24 mouse cellular contexts compared by ENCODE assay signal in genomic region chr8:119429552-119429951, GRCm38 (mm10). TPM values are rescaled to one million over a fixed set of nuclear protein-coding genes. Genes with fewer than 3 reads are reported as not detected.
DNase-seq lines count a peak whose midpoint lies in the region; ATAC-seq lines count a peak whose summit lies in the region.
"Had no signal": no experiment of that assay in that cellular context is flagged by ENCODE, and none has a peak within 500 bp of the region (broad histone marks: within the 10 kb centered on the region; RNA-seq: fewer than 3 reads in every experiment).

No protein-coding gene starts in this region.

- ATAC-seq in liver, embryonic 11.5 days (replicated peaks; ENCODE audit: low FRiP score), result no peak
- no peak for ATAC-seq in liver, embryonic 16.5 days (ENCODE audit: low read depth)
- ATAC-seq: activated CD4-positive, CD25-positive, alpha-beta regulatory T cell, adult 4 months; forebrain, postnatal 0 days; inflammation-experienced regulatory T-cells, adult 6 months had no signal

- H3K36me3 ChIP-seq in liver, embryonic 11.5 days (ENCODE audit: control insufficient read depth, insufficient read depth, low read length), result no peaks in the 10 kb centered on the region
- H3K36me3 ChIP-seq in liver, embryonic 16.5 days (ENCODE audit: control insufficient read depth, insufficient read depth), result no peaks in the 10 kb centered on the region
- H3K36me3 ChIP-seq: embryonic facial prominence, embryonic 15.5 days; forebrain, embryonic 10.5 days; heart, embryonic 12.5 days; hindbrain, embryonic 13.5 days; limb, embryonic 12.5 days; lung, embryonic 15.5 days; midbrain, embryonic 12.5 days had no signal

- no peaks in the 10 kb centered on the region for H3K27me3 ChIP-seq in liver, embryonic 11.5 days (replicated peaks; ENCODE audit: control insufficient read depth, insufficient read depth, low read length)
- no peaks in the 10 kb centered on the region for H3K27me3 ChIP-seq in liver, embryonic 16.5 days (ENCODE audit: control insufficient read depth, insufficient read depth, low read depth, low read length)
- H3K27me3 ChIP-seq: embryonic facial prominence, embryonic 15.5 days; heart, embryonic 12.5 days; hindbrain, embryonic 13.5 days; limb, embryonic 12.5 days; lung, embryonic 15.5 days; midbrain, embryonic 12.5 days had no signal

- H3K9ac ChIP-seq in liver, embryonic 11.5 days (ENCODE audit: low read depth, low read length), result no peak overlapping the region
- H3K9ac ChIP-seq in liver, embryonic 16.5 days (ENCODE audit: low read depth, low read length), result no peak overlapping the region
- H3K9ac ChIP-seq: embryonic facial prominence, embryonic 15.5 days; forebrain, postnatal 0 days; heart, embryonic 12.5 days; hindbrain, embryonic 13.5 days; limb, embryonic 12.5 days; lung, embryonic 15.5 days; midbrain, embryonic 12.5 days had no signal

- H3K9me3 ChIP-seq in liver, embryonic 11.5 days (ENCODE audit: control insufficient read depth, low read length), result no peaks in the 10 kb centered on the region
- H3K9me3 ChIP-seq in liver, embryonic 16.5 days (replicated peaks; ENCODE audit: control insufficient read depth, low read length), result no peaks in the 10 kb centered on the region
- H3K9me3 ChIP-seq: embryonic facial prominence, embryonic 15.5 days; forebrain, embryonic 10.5 days; heart, embryonic 12.5 days; hindbrain, embryonic 13.5 days; limb, embryonic 12.5 days; lung, embryonic 15.5 days; midbrain, embryonic 12.5 days had no signal

- DNase-seq in liver, embryonic 11.5 days (ENCODE audit: low spot score), result no peak
- DNase-seq in liver, result no peak
- peak; percentile 68 for DNase-seq in gonadal fat pad, adult 2 months (ENCODE audit: low read depth)
- peak; percentile 65 for DNase-seq in kidney, postnatal 10 days
- DNase-seq in embryo, embryonic 10 days (ENCODE audit: low spot score), result no peak
- no peak for DNase-seq in embryo, embryonic 9.5 days (ENCODE audit: extremely low spot score)
- no peak for DNase-seq in left cerebral cortex, adult 8-10 months (ENCODE audit: low spot score in 2 of 2)
- DNase-seq: adrenal gland, postnatal 25 days; cerebellum, adult 11 months; cerebellum, postnatal 14 days; embryo, embryonic 11 days; forebrain, postnatal 0 days; heart, postnatal 14 days had no signal

- 84% methylated on average over 3 of the region's 3 CpGs for WGBS in liver, embryonic 11.5 days
- 63% methylated on average over 3 of the region's 3 CpGs for WGBS in liver, embryonic 16.5 days (ENCODE audit: insufficient replicate concordance)

- H3K4me3 ChIP-seq in liver, embryonic 11.5 days (ENCODE audit: low read depth, low read length), result no peak overlapping the region
- H3K4me3 ChIP-seq in liver, embryonic 16.5 days (ENCODE audit: low read depth, low read length), result no peak overlapping the region
- H3K4me3 ChIP-seq: embryonic facial prominence, embryonic 15.5 days; forebrain, embryonic 10.5 days; heart, embryonic 12.5 days; hindbrain, embryonic 13.5 days; limb, embryonic 12.5 days; lung, embryonic 15.5 days; midbrain, embryonic 12.5 days had no signal

- peaks cover 19% of the 10 kb centered on the region for H3K4me1 ChIP-seq in liver, embryonic 11.5 days (replicated peaks; ENCODE audit: control insufficient read depth, insufficient read depth, low read length)
- H3K4me1 ChIP-seq in liver, embryonic 16.5 days (ENCODE audit: control insufficient read depth, low read depth, low read length), result peaks cover 47% of the 10 kb centered on the region
- H3K4me1 ChIP-seq: hindbrain, embryonic 13.5 days; midbrain, embryonic 12.5 days had no signal

- peak overlapping the region; percentile 15; the same call in 1 of the 2 replicates for H3K27ac ChIP-seq in liver, embryonic 11.5 days (ENCODE audit: low read depth, low read length)
- H3K27ac ChIP-seq in liver, embryonic 16.5 days (ENCODE audit: low read length), result peak overlapping the region; percentile 45
- H3K27ac ChIP-seq: embryonic facial prominence, embryonic 15.5 days; forebrain, embryonic 10.5 days; hindbrain, embryonic 13.5 days; limb, embryonic 12.5 days; lung, embryonic 15.5 days; midbrain, embryonic 12.5 days had no signal

- H3K4me2 ChIP-seq in liver, embryonic 11.5 days, result no peak overlapping the region
- H3K4me2 ChIP-seq in liver, embryonic 16.5 days (ENCODE audit: low read depth, low read length), result no peak overlapping the region
- H3K4me2 ChIP-seq: embryonic facial prominence, embryonic 15.5 days; heart, embryonic 12.5 days; hindbrain, embryonic 13.5 days; limb, embryonic 12.5 days; lung, embryonic 15.5 days; midbrain, embryonic 12.5 days had no signal

RNA-seq across cellular contexts. Expression of gene Osgin1, which starts 4.4 kb away (rescaled TPM):
- polyA plus RNA-seq in liver, embryonic 11.5 days (2014; fragmentation: Nextera tagmentation; extraction: Ambion mirVana), result 15.6 and 17.9 TPM in 2 replicates
- polyA plus RNA-seq in gonadal fat pad, adult 2 months (2012; rRNA removed), result 20.6 and 31.2 TPM in 2 replicates
- 47.3 and 57.9 TPM in 2 replicates for polyA plus RNA-seq in liver, embryonic 16.5 days (2015; fragmentation: Nextera tagmentation; extraction: Ambion mirVana)
- 1 to 10 TPM in 1 of 4 experiments, under 1 TPM in 3; 0.39 to 1.5 (median 0.74) TPM for total RNA-seq in left cerebral cortex, adult 8-10 months (2022)
- total RNA-seq: forebrain, postnatal 0 days had no signal

RNA-seq across cellular contexts. Expression of gene Necab2, which starts 17.0 kb away (rescaled TPM):
- polyA plus RNA-seq in liver, embryonic 11.5 days (2014; fragmentation: Nextera tagmentation; extraction: Ambion mirVana), result 0.95 and 1.1 TPM in 2 replicates
- 0.81 and 1.2 TPM in 2 replicates for polyA plus RNA-seq in gonadal fat pad, adult 2 months (2012; rRNA removed)
- 0.04 TPM in 1 of 2 replicates, not detected in the other for polyA plus RNA-seq in liver, embryonic 16.5 days (2015; fragmentation: Nextera tagmentation; extraction: Ambion mirVana)
- total RNA-seq in left cerebral cortex, adult 8-10 months (2022), result 10 to 100 TPM; 91.8 to 100.0 (median 96.7) TPM
- total RNA-seq: heart, postnatal 14 days; megakaryocyte progenitor cell, adult 5-6 weeks had no signal
- polyA plus RNA-seq: activated CD4-positive, CD25-positive, alpha-beta regulatory T cell, adult 4 months; inflammation-experienced regulatory T-cells, adult 6 months had no signal

RNA-seq across cellular contexts. Expression of gene Mlycd, which starts 34.9 kb away (rescaled TPM):
- 13.7 and 15.0 TPM in 2 replicates for polyA plus RNA-seq in liver, embryonic 11.5 days (2014; fragmentation: Nextera tagmentation; extraction: Ambion mirVana)
- polyA plus RNA-seq in gonadal fat pad, adult 2 months (2012; rRNA removed), result 27.5 and 30.6 TPM in 2 replicates
- 10.0 and 12.1 TPM in 2 replicates for polyA plus RNA-seq in liver, embryonic 16.5 days (2015; fragmentation: Nextera tagmentation; extraction: Ambion mirVana)
- 10 to 100 TPM; 29.0 to 31.0 (median 30.1) TPM for total RNA-seq in left cerebral cortex, adult 8-10 months (2022)

Comparison
In these comparisons a context has a peak if more than half of its experiments do, and no peak if none do; other contexts are left out.
1. DNase-seq: peak in gonadal fat pad, adult 2 months (single experiment) and kidney, postnatal 10 days (single experiment); none in liver, embryonic 11.5 days (single experiment), liver (single experiment), embryo, embryonic 10 days (single experiment), embryo, embryonic 9.5 days (single experiment) and left cerebral cortex, adult 8-10 months (0 of 2).